Mouse (Mus musculus) MEL (cell line): ENCODE data around the gene Gpr3. TPM values are rescaled to one million over a fixed set of nuclear protein-coding genes. Genes with fewer than 3 reads are reported as not detected.

Experiments used
- DNase-seq: peaks from one replicate; pipeline ENCODE4 v3.0.0; 2011; ENCODE audit warnings: low read depth, low spot score
- H3K27ac ChIP-seq: 2 replicates; pipeline ENCODE4 v1.5.1; 2012; ENCODE audit warnings: low read depth, mild to moderate bottlenecking, control low read depth, low read length, moderate library complexity; ENCODE audit not compliant: control insufficient read depth
- H3K27me3 ChIP-seq, 2 experiments: fragments of 150-350 bp in 1 of 2; sonication (generic) in 1 of 2; 2 replicates each; pipeline ENCODE4 v1.6.1; 2012; ENCODE audit warnings: low read length in 2 of 2, mild to moderate bottlenecking in 2 of 2, improper control_type of control experiment in 1 of 2, moderate library complexity in 1 of 2; ENCODE audit not compliant: insufficient read depth in 2 of 2, control insufficient read depth in 1 of 2
- H3K36me3 ChIP-seq, 2 experiments: 2 replicates each; pipeline ENCODE4 v1.6.1; 2012 to 2014; ENCODE audit warnings: low read length in 2 of 2, improper control_type of control experiment in 1 of 2, inconsistent platforms in 1 of 2, mild to moderate bottlenecking in 1 of 2; ENCODE audit not compliant: insufficient read depth in 2 of 2, control insufficient read depth in 1 of 2
- H3K4me1 ChIP-seq, 2 experiments: fragments of 150-350 bp in 1 of 2; sonication (generic) in 1 of 2; 2 replicates each; pipeline ENCODE4 v1.6.1; 2012; ENCODE audit warnings: low read length in 2 of 2, improper control_type of control experiment in 1 of 2, mild to moderate bottlenecking in 1 of 2; ENCODE audit not compliant: insufficient read depth in 2 of 2, control insufficient read depth in 1 of 2
- H3K4me3 ChIP-seq, 2 experiments: fragments of 150-350 bp in 1 of 2; sonication (generic) in 1 of 2; 2 replicates each; pipeline ENCODE4 v1.5.1; 2012; ENCODE audit warnings: low read depth in 2 of 2, low read length in 2 of 2, mild to moderate bottlenecking in 2 of 2, moderate library complexity in 2 of 2, control low read depth in 1 of 2, improper control_type of control experiment in 1 of 2; ENCODE audit not compliant: control insufficient read depth in 1 of 2, insufficient read depth in 1 of 2
- H3K79me2 ChIP-seq: 2 replicates; pipeline ENCODE4 v1.6.1; 2012; ENCODE audit warnings: mild to moderate bottlenecking, low read length, moderate library complexity; ENCODE audit not compliant: control insufficient read depth, poor library complexity, insufficient read depth
- H3K9ac ChIP-seq: 2 replicates; pipeline ENCODE4 v1.6.1; 2012; ENCODE audit warnings: low read depth, mild to moderate bottlenecking, control low read depth, low read length, moderate library complexity; ENCODE audit not compliant: control insufficient read depth, poor library complexity, severe bottlenecking
- H3K9me3 ChIP-seq: fragments of 150-350 bp; sonication (generic); replicated peaks from 2 replicates; pipeline ENCODE4 v1.6.1; 2012; ENCODE audit warnings: mild to moderate bottlenecking, low read length, improper control_type of control experiment, moderate library complexity; ENCODE audit not compliant: insufficient read depth
- EP300 ChIP-seq, 2 experiments: IDR thresholded peaks; 2 replicates each; pipeline ENCODE4 v1.6.1; 2011; ENCODE audit warnings: improper control_type of control experiment in 2 of 2, low read length in 2 of 2, low read depth in 1 of 2, mild to moderate bottlenecking in 1 of 2
- MEF2A ChIP-seq: IDR thresholded peaks from 2 replicates; pipeline ENCODE4 v1.6.1; 2014; ENCODE audit warnings: low read depth, mild to moderate bottlenecking, inconsistent platforms, low read length, improper control_type of control experiment; ENCODE audit not compliant: poor library complexity, insufficient replicate concordance, severe bottlenecking; ENCODE audit errors: extremely low read depth
- MXI1 ChIP-seq: IDR thresholded peaks from 2 replicates; pipeline ENCODE4 v1.6.1; 2011; ENCODE audit warnings: mild to moderate bottlenecking, low read depth, low read length, improper control_type of control experiment
- MYC ChIP-seq: IDR thresholded peaks from 2 replicates; pipeline ENCODE4 v1.6.1; 2011; ENCODE audit warnings: low read depth, mild to moderate bottlenecking, low read length, improper control_type of control experiment, moderate library complexity
- SIN3A ChIP-seq: IDR thresholded peaks from 2 replicates; pipeline ENCODE4 v1.6.1; 2012; ENCODE audit warnings: low read length, improper control_type of control experiment, inconsistent platforms
- polyA plus RNA-seq, 2 experiments: library from polyadenylated mRNA; stranded (reverse) in 1 of 2; unstranded in 1 of 2; fragments of >175 nt in 1 of 2; fragments of >200 nt in 1 of 2; gene quantifications; 2 replicates each; pipeline versions ENCODE4 v1.2.1 to v1.2.4; 2012; ENCODE audit warnings: low replicate concordance in 2 of 2, low read depth in 1 of 2; ENCODE audit not compliant: insufficient read length in 2 of 2, insufficient read depth in 1 of 2, missing spikeins in 1 of 2
- total RNA-seq: library from RNA; depleted of rRNA; stranded (reverse); fragments of 300-350 nt; gene quantifications from 2 replicates; pipeline ENCODE4 v1.2.3, GENCODE M21; 2012; rRNA removed

Gene Gpr3
- total and polyA plus RNA-seq, 3 experiments = 0.08 to 0.35 TPM; not detected in 1

DNA sequence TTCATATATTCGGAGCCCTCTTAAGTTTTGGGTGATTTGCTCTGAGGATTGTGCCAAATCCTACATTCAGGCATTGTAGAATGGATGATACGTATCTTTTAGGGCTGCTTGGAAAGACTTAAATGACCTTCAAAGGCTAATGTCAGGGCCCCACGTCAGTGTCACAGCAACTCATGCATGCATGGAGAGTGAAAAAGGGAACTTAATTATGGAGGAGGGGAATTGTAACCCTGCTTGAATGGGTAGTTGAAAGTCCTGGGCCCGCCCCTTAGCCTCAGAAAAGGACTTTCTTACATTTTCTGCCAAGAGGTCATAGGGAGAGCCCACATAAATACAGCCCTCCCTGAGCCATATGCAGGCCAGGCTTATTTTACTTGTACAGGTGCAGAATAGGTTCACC lies 52.7 kb downstream of the Gpr3 start:
- no peaks in the 10 kb centered on the region for H3K9me3 ChIP-seq
- H3K27me3 ChIP-seq = no peaks in the 10 kb centered on the region
- peaks cover 5 to 11% of the 10 kb centered on the region in 2 experiments for H3K36me3 ChIP-seq
- TF ChIP-seq EP300 (IDR thresholded peaks at IDR 0.05; ENCODE audit: low read depth in 1 of 2, low read length in 2 of 2) (0 out of 4 replicates have a peak, but pooled peaks of 1 of the 2 experiments have one; percentile 16), SIN3A (peak; percentile 44; the same call in 1 of the 2 replicates), MEF2A (no peak), MXI1 (peak; percentile 56), MYC (peak; percentile 46; the same call in 1 of the 2 replicates)
- TF ChIP-seq, all 39 proteins: peak for 4
- H3K4me3 ChIP-seq = no peak overlapping the region
- H3K79me2 ChIP-seq = peaks cover 17% of the 10 kb centered on the region; the same call in 1 of the 2 replicates
- DNase-seq = peak; percentile 70
- H3K4me1 ChIP-seq = peaks cover 5 to 10% of the 10 kb centered on the region in 2 experiments; a peak in 3 of 4 replicates
- H3K27ac ChIP-seq = 0 out of 2 replicates have a peak overlapping the region, but pooled peaks have one; percentile 17
- H3K9ac ChIP-seq = no peak overlapping the region

Other genes starting within 250 kb of the Gpr3 start
- not detected in 2 replicates for gene Fgr, start 238.4 kb downstream of the Gpr3 start, total RNA-seq
- gene Fgr, start 238.4 kb downstream of the Gpr3 start, polyA plus RNA-seq = not detected
- gene Ahdc1, start 201.3 kb downstream of the Gpr3 start, total RNA-seq = 2.5 and 2.9 TPM in 2 replicates
- 1 to 10 TPM in 1 of 2 experiments, not detected in 1; 8.8 TPM for gene Ahdc1, start 201.3 kb downstream of the Gpr3 start, polyA plus RNA-seq
- 16.4 and 18.4 TPM in 2 replicates for gene Wasf2, start 82.0 kb downstream of the Gpr3 start, total RNA-seq
- gene Wasf2, start 82.0 kb downstream of the Gpr3 start, polyA plus RNA-seq = 10 to 100 TPM in 1 of 2 experiments, not detected in 1; 53.7 TPM
- gene Cd164l2, start 405 bp downstream of the Gpr3 start, total RNA-seq = not detected in 2 replicates
- not detected for gene Cd164l2, start 405 bp downstream of the Gpr3 start, polyA plus RNA-seq
- 12.1 and 21.9 TPM in 2 replicates for gene Map3k6, start 28.3 kb upstream of the Gpr3 start, total RNA-seq
- 10 to 100 TPM in 1 of 2 experiments, not detected in 1; 19.1 TPM for gene Map3k6, start 28.3 kb upstream of the Gpr3 start, polyA plus RNA-seq
- gene Sytl1, start 50.6 kb upstream of the Gpr3 start, total RNA-seq = 0.08 TPM in 1 of 2 replicates, not detected in the other
- under 1 TPM in 1 of 2 experiments, not detected in 1; 0.31 TPM for gene Sytl1, start 50.6 kb upstream of the Gpr3 start, polyA plus RNA-seq
- gene Tmem222, start 65.3 kb upstream of the Gpr3 start, total RNA-seq = 45.1 and 51.8 TPM in 2 replicates
- 10 to 100 TPM in 1 of 2 experiments, not detected in 1; 69.2 TPM for gene Tmem222, start 65.3 kb upstream of the Gpr3 start, polyA plus RNA-seq
- 12.5 and 13.2 TPM in 2 replicates for gene Wdtc1, start 140.9 kb upstream of the Gpr3 start, total RNA-seq
- gene Wdtc1, start 140.9 kb upstream of the Gpr3 start, polyA plus RNA-seq = 10 to 100 TPM in 1 of 2 experiments, not detected in 1; 35.3 TPM
- gene Slc9a1, start 157.2 kb upstream of the Gpr3 start, total RNA-seq = 2.8 and 3.1 TPM in 2 replicates
- 10 to 100 TPM in 1 of 2 experiments, not detected in 1; 14.0 TPM for gene Slc9a1, start 157.2 kb upstream of the Gpr3 start, polyA plus RNA-seq